Mouse (Mus musculus) left cerebral cortex, adult 18-20 months (tissue): ENCODE results near the gene Ctdspl. TPM values are rescaled to one million over a fixed set of nuclear protein-coding genes. Genes with fewer than 3 reads are reported as not detected.

Experiments used
- DNase-seq, 2 experiments: peaks; one replicate each; pipeline ENCODE4 v3.0.0; 2021 to 2022; ENCODE audit warnings: low spot score in 2 of 2, mixed read lengths in 1 of 2
- microRNA-seq, 2 experiments: library from miRNA; unstranded; fragments of <30 nt; microRNA quantifications; one replicate each; pipeline ENCODE4 v1.2.0; 2021
- total RNA-seq, 2 experiments: library from RNA; stranded (reverse); gene quantifications; 2 replicates each; pipeline ENCODE4 v1.2.3; 2021

Ctdspl gene
- total RNA-seq, 2 experiments from 2014 or later, result 34.4 to 35.5 TPM

DNA sequence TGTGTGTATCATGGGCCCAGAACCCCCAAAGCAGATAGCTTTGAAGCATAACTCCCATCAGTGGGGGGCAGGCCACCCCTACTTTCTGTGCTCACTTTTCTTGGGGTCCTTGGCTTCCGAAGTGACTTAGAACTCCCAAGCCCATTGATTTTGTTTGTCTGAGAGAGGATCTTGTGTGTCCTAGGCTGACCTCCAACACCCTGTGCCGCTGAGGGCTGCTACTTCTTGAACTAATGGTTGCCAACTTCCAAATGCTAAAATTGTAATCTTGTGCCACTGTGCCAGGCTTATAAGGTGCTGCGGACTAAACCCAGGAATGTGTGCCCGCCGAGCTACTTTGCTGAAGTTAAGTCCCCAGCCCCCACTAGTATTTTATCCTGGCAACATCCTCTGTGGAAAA is 164.2 kb downstream of the Ctdspl start:
- DNase-seq, result no peak

- no peak for DNase-seq
These were observed 165.5 kb downstream of the Ctdspl start for GRCm38 (mm10) chr9:119091581-119092310.

DNA sequence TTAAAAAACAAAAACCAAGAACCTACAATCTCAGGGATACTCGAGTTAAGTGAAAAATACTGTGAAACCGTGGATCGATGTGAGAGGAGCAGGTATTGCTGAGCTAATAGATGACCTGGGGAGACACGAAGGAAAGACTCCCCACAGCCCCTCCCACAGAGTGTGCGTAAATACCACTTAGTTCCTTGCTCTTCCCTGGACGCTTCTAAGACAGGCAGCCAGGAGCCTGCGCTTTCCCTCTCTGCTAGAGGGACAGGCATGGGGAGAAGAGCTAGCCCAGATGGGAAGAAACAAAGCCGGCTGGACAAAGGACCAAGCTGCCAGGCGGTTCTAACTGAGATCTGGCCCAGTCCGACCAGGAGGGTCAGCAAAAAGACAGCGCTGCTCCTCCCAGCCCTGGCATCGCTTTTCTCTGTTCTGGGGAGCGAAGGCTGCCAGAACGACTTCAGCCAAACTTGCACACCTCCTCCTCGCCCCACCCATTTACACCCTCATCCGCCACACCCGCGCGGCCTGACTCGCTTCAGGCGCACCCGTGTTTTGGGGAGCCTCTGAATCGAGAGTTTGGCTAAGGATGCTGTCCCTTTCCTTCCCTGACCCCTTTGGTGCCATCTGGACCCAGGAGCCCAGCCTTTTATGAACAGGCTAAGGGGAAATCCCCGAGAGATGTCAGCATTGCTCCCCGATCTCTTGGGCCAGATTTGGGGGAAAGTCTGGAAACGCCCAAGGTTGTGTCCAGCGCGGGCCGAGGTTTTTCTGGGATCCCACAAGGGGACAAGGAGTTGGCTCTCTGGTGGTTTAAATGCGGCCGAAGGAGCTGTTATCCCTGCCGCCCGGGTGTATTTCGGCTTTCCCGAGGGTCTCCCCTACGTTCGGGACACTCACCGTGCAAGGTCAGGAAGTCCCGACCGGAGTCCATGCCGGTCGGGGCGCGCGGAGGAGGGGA is 166.5 kb downstream of the Ctdspl start:
- peak; percentile 61 to 70 for DNase-seq

Small RNAs within 50 kb of the gene (microRNA-seq; reads per million reads assigned to microRNA genes)
- gene Mir26a-1, result 9.5 to 10.7 reads per million in 2 experiments

Other genes with a start within 250 kb of the Ctdspl start
- gene Vill, start 126.3 kb downstream of the Ctdspl start, total RNA-seq, result 1 to 10 TPM; 6.7 to 9.0 TPM
- gene Plcd1, start 167.0 kb downstream of the Ctdspl start, total RNA-seq, result 10 to 100 TPM; 13.0 to 13.6 TPM
- gene Dlec1, start 176.0 kb downstream of the Ctdspl start, total RNA-seq, result 1 to 10 TPM; 2.8 to 4.0 TPM
- 1 to 10 TPM; 1.3 to 1.5 TPM for gene Acaa1b, start 230.6 kb downstream of the Ctdspl start, total RNA-seq
- not detected for gene Gm47289, start 232.7 kb downstream of the Ctdspl start, total RNA-seq